Mouse (Mus musculus): ENCODE measurements at regions not wholly inside any gene's neighbourhood (a gene's known extent, or its start where the extent isn't known, plus 50 kb on each side); places are given as distances from the start of the nearest gene placed in this dataset.

- 0 out of 2 replicates have a peak, but pooled peaks have one; percentile 12 for TF ChIP-seq CTCF (IDR thresholded peaks at IDR 0.05)
- TF ChIP-seq POLR2A (IDR thresholded peaks at IDR 0.05; ENCODE audit: insufficient read depth, low read depth, low read length), result no peak
- Histone ChIP-seq H3K27ac (peak overlapping the region; percentile 15; the same call in 1 of the 2 replicates), H3K4me1 (ENCODE audit: control insufficient read depth, insufficient read depth, low read length) (peaks cover 11% of the 10 kb centered on the region), H3K9ac (ENCODE audit: low read depth, low read length) (no peak overlapping the region), H3K4me3 (no peak overlapping the region), H3K27me3 (ENCODE audit: control insufficient read depth, insufficient read depth, low read length) (no peaks in the 10 kb centered on the region), H3K36me3 (ENCODE audit: control insufficient read depth, insufficient read depth, low read length) (no peaks in the 10 kb centered on the region), H3K79me2 (replicated peaks; ENCODE audit: control insufficient read depth, insufficient read depth, low read length) (no peaks in the 10 kb centered on the region)
- WGBS, result 71% methylated on average over 2 of the region's 2 CpGs
- no peak for DNase-seq
- intact Hi-C loops (cut with DNase I), result no loop called here
These were observed 136.4 kb downstream of the Tmx1 start for GRCm38 (mm10) chr12:70589315-70589742.

- Histone ChIP-seq H3K27ac (peak overlapping the region; percentile 32), H3K9ac (ENCODE audit: low read depth, low read length) (no peak overlapping the region), H3K4me3 (no peak overlapping the region), H3K36me3 (ENCODE audit: control insufficient read depth, insufficient read depth, low read length) (no peaks in the 10 kb centered on the region), H3K27me3 (ENCODE audit: control insufficient read depth, insufficient read depth, low read length) (no peaks in the 10 kb centered on the region), H3K4me1 (ENCODE audit: control insufficient read depth, insufficient read depth, low read length) (peaks cover 11% of the 10 kb centered on the region), H3K79me2 (replicated peaks; ENCODE audit: control insufficient read depth, insufficient read depth, low read length) (no peaks in the 10 kb centered on the region)
- intact Hi-C loops (cut with DNase I), result no loop called here
- WGBS, result 72% methylated on average over 12 of the region's 12 CpGs
- DNase-seq, result peak; percentile 65 to 74
- TF ChIP-seq POLR2A (IDR thresholded peaks at IDR 0.05; ENCODE audit: insufficient read depth, low read depth, low read length) (no peak), CTCF (IDR thresholded peaks at IDR 0.05) (no peak), EP300 (IDR thresholded peaks at IDR 0.05; ENCODE audit: insufficient read depth, low read depth, low read length) (no peak)
These were observed 137.7 kb downstream of the Tmx1 start for GRCm38 (mm10) chr12:70590456-70591050.

- WGBS, result 68% methylated on average over 4 of the region's 4 CpGs
- Histone ChIP-seq H3K36me3 (ENCODE audit: control insufficient read depth, insufficient read depth, low read length) (no peaks in the 10 kb centered on the region), H3K27ac (no peak overlapping the region), H3K79me2 (replicated peaks; ENCODE audit: control insufficient read depth, insufficient read depth, low read length) (no peaks in the 10 kb centered on the region), H3K4me3 (no peak overlapping the region), H3K27me3 (ENCODE audit: control insufficient read depth, insufficient read depth, low read length) (no peaks in the 10 kb centered on the region), H3K4me1 (ENCODE audit: control insufficient read depth, insufficient read depth, low read length) (peaks cover 7% of the 10 kb centered on the region), H3K9ac (ENCODE audit: low read depth, low read length) (no peak overlapping the region)
- intact Hi-C loops (cut with DNase I), result no loop called here
- TF ChIP-seq EP300 (IDR thresholded peaks at IDR 0.05; ENCODE audit: insufficient read depth, low read depth, low read length), result no peak
- no peak for TF ChIP-seq CTCF (IDR thresholded peaks at IDR 0.05)
- no peak for TF ChIP-seq POLR2A (IDR thresholded peaks at IDR 0.05; ENCODE audit: insufficient read depth, low read depth, low read length)
- peak; percentile 35 to 48 for DNase-seq
These were observed 139.9 kb downstream of the Tmx1 start for GRCm38 (mm10) chr12:70592821-70593220.

GRCm38 (mm10) chr12:70598211-70598701 is 145.4 kb downstream of the Tmx1 start:
- DNase-seq, result peak; percentile 76 to 81
- Histone ChIP-seq H3K9ac (ENCODE audit: low read depth, low read length) (no peak overlapping the region), H3K79me2 (replicated peaks; ENCODE audit: control insufficient read depth, insufficient read depth, low read length) (no peaks in the 10 kb centered on the region), H3K4me3 (no peak overlapping the region), H3K4me1 (ENCODE audit: control insufficient read depth, insufficient read depth, low read length) (no peaks in the 10 kb centered on the region; the same call in 1 of the 2 replicates), H3K36me3 (ENCODE audit: control insufficient read depth, insufficient read depth, low read length) (no peaks in the 10 kb centered on the region), H3K27me3 (ENCODE audit: control insufficient read depth, insufficient read depth, low read length) (no peaks in the 10 kb centered on the region), H3K27ac (peak overlapping the region; percentile 66)
- intact Hi-C loops (cut with DNase I), result no loop called here
- TF ChIP-seq CTCF (IDR thresholded peaks at IDR 0.05) (no peak), POLR2A (IDR thresholded peaks at IDR 0.05; ENCODE audit: insufficient read depth, low read depth, low read length) (no peak), EP300 (IDR thresholded peaks at IDR 0.05; ENCODE audit: insufficient read depth, low read depth, low read length) (no peak)
- WGBS, result 68% methylated on average over 15 of the region's 15 CpGs

- H3K27me3 ChIP-seq (ENCODE audit: control insufficient read depth, insufficient read depth, low read length), result no peaks in the 10 kb centered on the region
- H3K36me3 ChIP-seq (ENCODE audit: control insufficient read depth, insufficient read depth, low read length), result no peaks in the 10 kb centered on the region
- no peak overlapping the region for H3K9ac ChIP-seq (ENCODE audit: low read depth, low read length)
- H3K4me1 ChIP-seq (ENCODE audit: control insufficient read depth, insufficient read depth, low read length), result no peaks in the 10 kb centered on the region; the same call in 1 of the 2 replicates
- TF ChIP-seq CTCF (IDR thresholded peaks at IDR 0.05), result peak; percentile 44
- no peak for TF ChIP-seq POLR2A (IDR thresholded peaks at IDR 0.05; ENCODE audit: insufficient read depth, low read depth, low read length)
- 86% methylated on average over 6 of the region's 6 CpGs for WGBS
- no peak for DNase-seq
- no peak overlapping the region for H3K4me3 ChIP-seq
- intact Hi-C loops (cut with DNase I), result no loop called here
- H3K27ac ChIP-seq, result no peak overlapping the region
- H3K79me2 ChIP-seq (replicated peaks; ENCODE audit: control insufficient read depth, insufficient read depth, low read length), result no peaks in the 10 kb centered on the region
These were observed 146.8 kb downstream of the Tmx1 start for GRCm38 (mm10) chr12:70599731-70600130.

GRCm38 (mm10) chr12:70603869-70604268 is 151.0 kb downstream of the Tmx1 start:
- Histone ChIP-seq H3K27me3 (ENCODE audit: control insufficient read depth, insufficient read depth, low read length) (no peaks in the 10 kb centered on the region), H3K36me3 (ENCODE audit: control insufficient read depth, insufficient read depth, low read length) (no peaks in the 10 kb centered on the region), H3K27ac (no peak overlapping the region), H3K4me1 (ENCODE audit: control insufficient read depth, insufficient read depth, low read length) (peaks cover 4% of the 10 kb centered on the region), H3K79me2 (replicated peaks; ENCODE audit: control insufficient read depth, insufficient read depth, low read length) (no peaks in the 10 kb centered on the region), H3K9ac (ENCODE audit: low read depth, low read length) (no peak overlapping the region), H3K4me3 (no peak overlapping the region)
- intact Hi-C loops (cut with DNase I), result no loop called here
- no peak for DNase-seq
- TF ChIP-seq CTCF (IDR thresholded peaks at IDR 0.05) (no peak), EP300 (IDR thresholded peaks at IDR 0.05; ENCODE audit: insufficient read depth, low read depth, low read length) (no peak)
- 93% methylated on average over 1 of the region's 1 CpGs for WGBS

Measured in heart, adult 2 months (tissue).